7 mouse cellular contexts compared by ENCODE assay signal in genomic region chr2:28419898-28420297, GRCm38 (mm10). TPM values are rescaled to one million over a fixed set of nuclear protein-coding genes. Genes with fewer than 3 reads are reported as not detected.
DNase-seq lines count a peak whose midpoint lies in the region; ATAC-seq lines count a peak whose summit lies in the region.

No protein-coding gene starts in this region.

- H3K27ac ChIP-seq in embryonic facial prominence, embryonic 14.5 days (replicated peaks; ENCODE audit: low read depth, low read length) = no peak overlapping the region
- H3K27ac ChIP-seq in heart, embryonic 10.5 days = no peak overlapping the region

- ATAC-seq in embryonic facial prominence, embryonic 14.5 days (ENCODE audit: low read depth) = 0 out of 2 replicates have a peak, but pooled peaks have one; percentile 24

- H3K4me2 ChIP-seq in embryonic facial prominence, embryonic 14.5 days (ENCODE audit: low read depth, low read length) = no peak overlapping the region

- H3K9me3 ChIP-seq in embryonic facial prominence, embryonic 14.5 days (ENCODE audit: control insufficient read depth, low read length) = no peaks in the 10 kb centered on the region
- no peaks in the 10 kb centered on the region for H3K9me3 ChIP-seq in heart, embryonic 10.5 days

- H3K4me1 ChIP-seq in embryonic facial prominence, embryonic 14.5 days (ENCODE audit: control insufficient read depth, insufficient read depth, low read length) = peaks cover 10% of the 10 kb centered on the region
- peaks cover 15% of the 10 kb centered on the region for H3K4me1 ChIP-seq in heart, embryonic 10.5 days

- no peak overlapping the region for H3K9ac ChIP-seq in embryonic facial prominence, embryonic 14.5 days (ENCODE audit: low read depth, low read length)

- WGBS in embryonic facial prominence, embryonic 14.5 days = 18% methylated on average over 4 of the region's 4 CpGs
- WGBS in heart, embryonic 10.5 days = 14% methylated on average over 4 of the region's 4 CpGs

- H3K4me3 ChIP-seq in embryonic facial prominence, embryonic 14.5 days (ENCODE audit: low read depth, low read length) = no peak overlapping the region
- no peak overlapping the region for H3K4me3 ChIP-seq in heart, embryonic 10.5 days

- peak; percentile 46 for DNase-seq in MEL-GATA-1-ER (ENCODE audit: extremely low read depth, low read depth)
- peak; percentile 69 to 80 for DNase-seq in adrenal gland, postnatal 4 days (ENCODE audit: low spot score in 2 of 2)
- DNase-seq in embryonic facial prominence, embryonic 14.5 days (ENCODE audit: low spot score) = peak; percentile 92
- DNase-seq in heart, embryonic 10.5 days (ENCODE audit: low spot score) = peak; percentile 91
- DNase-seq in layer of hippocampus, postnatal 10 days (ENCODE audit: low spot score in 2 of 2) = peak; percentile 97 to 98
- DNase-seq in lung, postnatal 4 days = peak; percentile 82 to 87
- peak; percentile 25 to 71 for DNase-seq in spleen, adult 18-20 months

- no peaks in the 10 kb centered on the region for H3K36me3 ChIP-seq in embryonic facial prominence, embryonic 14.5 days (ENCODE audit: control insufficient read depth, insufficient read depth, low read length)
- H3K36me3 ChIP-seq in heart, embryonic 10.5 days = no peaks in the 10 kb centered on the region

- H3K27me3 ChIP-seq in embryonic facial prominence, embryonic 14.5 days (replicated peaks; ENCODE audit: control insufficient read depth, insufficient read depth, low read length) = no peaks in the 10 kb centered on the region
- peaks cover 4% of the 10 kb centered on the region; the same call in 1 of the 2 replicates for H3K27me3 ChIP-seq in heart, embryonic 10.5 days (ENCODE audit: insufficient read depth, poor library complexity, severe bottlenecking)

RNA-seq across cellular contexts. Expression of gene Ppp1r26, which starts 26.7 kb away (rescaled TPM):
- 10 to 100 TPM; 11.5 to 12.0 TPM for total RNA-seq in adrenal gland, postnatal 4 days (2021)
- 3.8 and 4.9 TPM in 2 replicates for polyA plus RNA-seq in embryonic facial prominence, embryonic 14.5 days (2014; fragmentation: Nextera tagmentation; extraction: Ambion mirVana)
- polyA plus RNA-seq in heart, embryonic 10.5 days (2016; fragmentation: Nextera tagmentation; extraction: Ambion mirVana) = 3.6 and 3.7 TPM in 2 replicates
- total RNA-seq in layer of hippocampus, postnatal 10 days (2021) = 10 to 100 TPM; 20.2 to 21.9 TPM

RNA-seq across cellular contexts. Expression of gene 1700007K13Rik, which starts 46.2 kb away (rescaled TPM):
- total RNA-seq in adrenal gland, postnatal 4 days (2021) = under 1 TPM; 0.64 to 0.79 TPM
- 1.7 and 5.9 TPM in 2 replicates for polyA plus RNA-seq in embryonic facial prominence, embryonic 14.5 days (2014; fragmentation: Nextera tagmentation; extraction: Ambion mirVana)
- polyA plus RNA-seq in heart, embryonic 10.5 days (2016; fragmentation: Nextera tagmentation; extraction: Ambion mirVana) = 0.54 and 0.72 TPM in 2 replicates
- 1 to 10 TPM; 5.1 to 6.8 TPM for total RNA-seq in layer of hippocampus, postnatal 10 days (2021)

RNA-seq across cellular contexts. Expression of gene Mrps2, which starts 48.0 kb away (rescaled TPM):
- 10 to 100 TPM; 57.9 to 60.4 TPM for total RNA-seq in adrenal gland, postnatal 4 days (2021)
- polyA plus RNA-seq in embryonic facial prominence, embryonic 14.5 days (2014; fragmentation: Nextera tagmentation; extraction: Ambion mirVana) = 50.5 and 55.5 TPM in 2 replicates
- polyA plus RNA-seq in heart, embryonic 10.5 days (2016; fragmentation: Nextera tagmentation; extraction: Ambion mirVana) = 60.7 and 67.7 TPM in 2 replicates
- total RNA-seq in layer of hippocampus, postnatal 10 days (2021) = 10 to 100 TPM; 37.2 to 37.4 TPM

Comparison
In these comparisons a context has a peak if more than half of its experiments do, and no peak if none do; other contexts are left out.
1. DNase-seq: peak in every context shown above with its lines; median percentile 98 in layer of hippocampus, postnatal 10 days; 92 in embryonic facial prominence, embryonic 14.5 days; 91 in heart, embryonic 10.5 days; 84 in lung, postnatal 4 days; 74 in adrenal gland, postnatal 4 days; 48 in spleen, adult 18-20 months; 46 in MEL-GATA-1-ER.